Mouse (Mus musculus) lung, embryonic 16.5 days (tissue): ENCODE measurements around the gene Vac14. TPM values are rescaled to one million over a fixed set of nuclear protein-coding genes. Genes with fewer than 3 reads are reported as not detected.
A peak's percentile ranks its signal among the peaks of the same experiment; 100 is the strongest.

ENCODE experiments used
- ATAC-seq: fragments of 200-750 bp; cut with Nextera tagmentation; 2 replicates; pipeline ENCODE4 v1.8.0; 2017; ENCODE audit warnings: low read depth, mild to moderate bottlenecking, moderate library complexity
- H3K27ac ChIP-seq: fragments of 300-500 bp; sonication (generic); 2 replicates; pipeline ENCODE4 v1.5.1; 2014; ENCODE audit warnings: mild to moderate bottlenecking, control low read depth, low read length
- H3K27me3 ChIP-seq: fragments of 300-500 bp; sonication (generic); 2 replicates; pipeline ENCODE4 v1.6.1; 2014; ENCODE audit warnings: low read depth, low read length, mixed read lengths; ENCODE audit not compliant: control insufficient read depth, insufficient read depth
- H3K36me3 ChIP-seq: fragments of 300-500 bp; sonication (generic); 2 replicates; pipeline ENCODE4 v1.6.1; 2014; ENCODE audit warnings: low read length; ENCODE audit not compliant: control insufficient read depth, insufficient read depth
- H3K4me1 ChIP-seq: fragments of 300-500 bp; sonication (generic); replicated peaks from 2 replicates; pipeline ENCODE4 v1.6.1; 2014; ENCODE audit warnings: low read length, mixed read lengths; ENCODE audit not compliant: control insufficient read depth, insufficient read depth
- H3K4me2 ChIP-seq: fragments of 300-500 bp; sonication (generic); 2 replicates; pipeline ENCODE4 v1.6.1; 2014; ENCODE audit warnings: low read depth, low read length, control low read depth
- H3K4me3 ChIP-seq: fragments of 300-500 bp; sonication (generic); 2 replicates; pipeline ENCODE4 v1.5.1; 2014; ENCODE audit warnings: mild to moderate bottlenecking, low read length, control low read depth
- H3K9ac ChIP-seq: fragments of 300-500 bp; sonication (generic); 2 replicates; pipeline ENCODE4 v1.6.1; 2014; ENCODE audit warnings: low read length, control low read depth
- H3K9me3 ChIP-seq: fragments of 300-500 bp; sonication (generic); 2 replicates; pipeline ENCODE4 v1.6.1; 2016; ENCODE audit warnings: low read length; ENCODE audit not compliant: control insufficient read depth
- WGBS: fragments of 180-500 bp; shearing (Covaris S2); extraction: QIAGEN DNeasy Blood & Tissue Kit; methylation state at CpG from one replicate; pipeline ENCODE4 v1.1.7; 2014; 5-methylcytosine and 5-hydroxymethylcytosine counted together
- polyA plus RNA-seq: library from polyadenylated mRNA; unstranded; fragments of >200 nt; fragmentation: Nextera tagmentation; extraction: Ambion mirVana; gene quantifications from 2 replicates; pipeline ENCODE4 v1.2.1, GENCODE M21; 2015

Gene Vac14
- polyA plus RNA-seq, 1 experiment from 2014 or later = 16.5 TPM

DNA sequence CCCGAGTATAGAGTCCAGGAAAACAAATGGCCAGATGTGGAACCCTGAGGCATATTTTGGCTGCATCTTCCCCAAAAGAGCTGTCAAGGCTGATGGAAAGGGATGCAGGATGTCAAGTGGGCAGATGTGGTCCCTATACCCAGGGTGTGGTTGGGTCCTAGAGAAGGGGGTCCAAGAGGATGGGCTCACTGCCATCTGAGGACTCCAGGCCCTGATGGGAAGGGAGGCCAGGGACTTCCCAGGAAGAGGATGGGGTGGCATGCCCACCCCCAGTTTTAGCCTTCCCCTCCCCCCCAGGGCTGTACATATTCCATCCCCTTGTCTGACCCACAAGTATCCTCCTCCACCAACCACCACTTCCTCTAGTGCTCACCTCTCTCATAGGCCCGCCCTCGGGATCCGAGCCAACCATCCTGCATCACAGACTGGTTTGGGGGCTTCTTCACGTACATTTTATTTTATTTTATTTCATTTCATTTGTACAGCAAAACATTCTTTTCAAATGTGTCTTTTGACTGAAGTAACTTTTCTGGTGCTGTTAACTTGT, 122.3 kb downstream of the Vac14 start:
- Histone ChIP-seq H3K4me1 (no peaks in the 10 kb centered on the region), H3K9ac (no peak overlapping the region), H3K4me2 (no peak overlapping the region), H3K36me3 (peaks cover 40% of the 10 kb centered on the region), H3K27ac (no peak overlapping the region), H3K27me3 (no peaks in the 10 kb centered on the region), H3K9me3 (no peaks in the 10 kb centered on the region), H3K4me3 (no peak overlapping the region)
- ATAC-seq = no peak
- 82% methylated on average over 5 of the region's 5 CpGs for whole genome bisulfite sequencing

DNA sequence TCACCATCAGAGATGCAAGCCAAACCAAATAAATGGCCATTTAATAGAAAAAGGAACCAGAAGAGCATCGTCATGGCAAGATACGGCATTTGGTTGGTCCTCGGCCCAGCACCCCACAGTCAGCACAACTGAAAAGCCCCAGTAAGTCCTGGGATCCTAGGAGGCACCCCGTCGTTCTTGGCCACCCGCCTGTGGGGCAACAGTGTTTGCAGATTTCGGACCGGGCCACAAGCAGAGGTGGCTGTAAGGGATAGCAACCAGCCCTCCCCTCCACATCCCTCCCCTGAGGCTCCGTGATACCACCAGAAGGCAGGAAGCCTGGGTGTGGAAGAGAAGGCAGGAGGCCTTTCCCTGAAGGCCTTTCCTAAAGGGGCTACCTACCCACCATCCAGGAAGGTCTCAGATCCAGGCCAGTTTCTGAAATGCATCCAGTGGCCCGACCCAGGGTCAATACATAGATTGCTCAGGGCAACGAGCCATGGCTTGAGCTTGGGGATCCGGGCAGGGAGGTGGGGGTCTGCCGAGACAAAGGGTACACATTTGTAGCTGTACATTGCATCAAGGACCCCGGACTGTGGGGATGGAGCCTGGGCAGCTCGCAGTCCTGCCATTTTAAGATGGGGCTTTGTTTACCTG, 123.5 kb downstream of the Vac14 start:
- WGBS = 68% methylated on average over 15 of the region's 15 CpGs
- ATAC-seq = peak; percentile 24; the same call in 1 of the 2 replicates
- H3K9me3 ChIP-seq = no peaks in the 10 kb centered on the region
- H3K4me1 ChIP-seq = no peaks in the 10 kb centered on the region
- no peak overlapping the region for H3K4me3 ChIP-seq
- no peak overlapping the region for H3K9ac ChIP-seq
- no peak overlapping the region for H3K4me2 ChIP-seq
- no peaks in the 10 kb centered on the region for H3K27me3 ChIP-seq
- peaks cover 30% of the 10 kb centered on the region for H3K36me3 ChIP-seq
- H3K27ac ChIP-seq = no peak overlapping the region

DNA sequence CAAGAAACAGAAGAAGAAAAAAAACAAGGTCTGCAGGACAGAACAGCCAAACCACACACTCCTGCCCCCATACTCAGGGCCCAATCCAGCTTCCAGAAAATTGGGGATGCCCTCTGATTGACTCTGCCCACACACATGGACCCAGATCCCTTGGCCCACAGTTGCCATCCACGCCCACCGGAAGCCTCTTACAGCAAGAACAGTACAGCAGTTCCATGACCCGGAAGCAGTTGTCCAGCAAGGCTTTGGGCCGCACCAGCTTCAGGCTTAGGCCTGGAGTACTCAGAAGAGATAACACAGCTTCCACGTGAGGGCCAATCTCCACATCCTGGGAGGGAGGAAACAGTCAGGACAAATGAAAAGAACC, 124.0 kb downstream of the Vac14 start:
- peaks cover 25% of the 10 kb centered on the region for H3K36me3 ChIP-seq
- H3K27me3 ChIP-seq = no peaks in the 10 kb centered on the region
- no peaks in the 10 kb centered on the region for H3K9me3 ChIP-seq
- no peak overlapping the region for H3K27ac ChIP-seq
- H3K4me1 ChIP-seq = no peaks in the 10 kb centered on the region
- no peak overlapping the region for H3K9ac ChIP-seq
- ATAC-seq = no peak
- H3K4me2 ChIP-seq = no peak overlapping the region
- no peak overlapping the region for H3K4me3 ChIP-seq
- 80% methylated on average over 5 of the region's 5 CpGs for WGBS

DNA sequence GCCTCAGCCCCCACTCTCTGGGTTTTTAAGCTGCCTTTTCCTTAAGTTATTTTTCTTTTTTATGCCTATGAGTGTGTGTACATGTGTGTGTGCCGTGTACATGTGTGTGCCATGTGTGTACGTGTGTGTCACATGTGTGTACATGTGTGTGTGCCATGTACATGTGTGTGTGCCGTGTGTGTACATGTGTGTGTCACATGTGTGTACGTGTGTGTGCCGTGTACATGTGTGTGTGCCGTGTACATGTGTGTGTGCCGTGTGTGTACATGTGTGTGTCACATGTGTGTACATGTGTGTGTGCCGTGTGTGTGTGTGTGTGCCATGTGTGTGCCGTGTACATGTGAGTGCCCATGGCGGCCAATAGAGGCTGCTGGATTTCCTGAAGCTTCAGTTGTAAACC, 126.8 kb downstream of the Vac14 start:
- Histone ChIP-seq H3K9me3 (no peaks in the 10 kb centered on the region), H3K27ac (no peak overlapping the region), H3K4me3 (no peak overlapping the region), H3K27me3 (no peaks in the 10 kb centered on the region), H3K36me3 (peaks cover 2% of the 10 kb centered on the region), H3K4me1 (no peaks in the 10 kb centered on the region), H3K4me2 (no peak overlapping the region), H3K9ac (no peak overlapping the region)
- ATAC-seq = no peak
- 89% methylated on average over 10 of the region's 10 CpGs for WGBS

- no peak overlapping the region for H3K27ac ChIP-seq
- H3K9ac ChIP-seq = no peak overlapping the region
- H3K4me2 ChIP-seq = no peak overlapping the region
- 40% methylated on average over 9 of the region's 9 CpGs for WGBS
- no peaks in the 10 kb centered on the region for H3K27me3 ChIP-seq
- H3K4me3 ChIP-seq = no peak overlapping the region
- no peaks in the 10 kb centered on the region for H3K4me1 ChIP-seq
- no peak for ATAC-seq
- H3K36me3 ChIP-seq = no peaks in the 10 kb centered on the region
- H3K9me3 ChIP-seq = no peaks in the 10 kb centered on the region
These were observed 128.3 kb downstream of the Vac14 start for GRCm38 (mm10) chr8:110746661-110747060.

GRCm38 (mm10) chr8:110749500-110750170, 131.2 kb downstream of the Vac14 start:
- H3K4me3 ChIP-seq = no peak overlapping the region
- H3K9ac ChIP-seq = no peak overlapping the region
- no peak overlapping the region for H3K27ac ChIP-seq
- H3K9me3 ChIP-seq = no peaks in the 10 kb centered on the region
- H3K36me3 ChIP-seq = no peaks in the 10 kb centered on the region
- peaks cover under 1% of the 10 kb centered on the region; the same call in 1 of the 2 replicates for H3K4me1 ChIP-seq
- no peaks in the 10 kb centered on the region for H3K27me3 ChIP-seq
- H3K4me2 ChIP-seq = no peak overlapping the region
- 58% methylated on average over 10 of the region's 10 CpGs for WGBS
- ATAC-seq = peak; percentile 29; the same call in 1 of the 2 replicates

DNA sequence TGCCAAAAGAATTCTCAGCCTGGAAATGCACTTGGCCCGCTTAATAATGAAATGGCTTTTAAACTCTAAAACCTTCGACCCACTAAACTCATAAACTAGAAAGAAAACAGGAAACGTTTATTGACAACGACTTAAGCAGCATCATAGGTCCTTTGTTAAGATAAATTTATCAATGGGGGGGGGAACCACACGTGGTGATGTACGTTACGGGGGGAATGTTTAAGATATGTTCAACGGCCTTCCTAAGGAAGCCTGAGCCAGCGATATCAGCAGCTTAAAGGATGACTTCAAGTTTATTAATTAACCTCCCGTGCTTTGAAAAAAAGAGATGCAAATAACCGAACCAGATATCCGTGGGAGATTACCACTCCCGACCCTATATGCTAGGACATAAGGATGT, 131.9 kb downstream of the Vac14 start:
- Histone ChIP-seq H3K4me3 (no peak overlapping the region), H3K4me1 (peaks cover 6% of the 10 kb centered on the region), H3K9ac (no peak overlapping the region), H3K9me3 (no peaks in the 10 kb centered on the region), H3K4me2 (no peak overlapping the region), H3K36me3 (no peaks in the 10 kb centered on the region), H3K27ac (no peak overlapping the region), H3K27me3 (no peaks in the 10 kb centered on the region)
- no peak for ATAC-seq
- WGBS = 33% methylated on average over 13 of the region's 13 CpGs

GRCm38 (mm10) chr8:110751490-110751889, 133.1 kb downstream of the Vac14 start:
- Histone ChIP-seq H3K4me3 (no peak overlapping the region), H3K4me1 (peaks cover 6% of the 10 kb centered on the region), H3K27me3 (no peaks in the 10 kb centered on the region), H3K9ac (no peak overlapping the region), H3K9me3 (no peaks in the 10 kb centered on the region), H3K36me3 (no peaks in the 10 kb centered on the region), H3K27ac (no peak overlapping the region), H3K4me2 (no peak overlapping the region)
- no peak for ATAC-seq
- WGBS = 80% methylated on average over 5 of the region's 5 CpGs

DNA sequence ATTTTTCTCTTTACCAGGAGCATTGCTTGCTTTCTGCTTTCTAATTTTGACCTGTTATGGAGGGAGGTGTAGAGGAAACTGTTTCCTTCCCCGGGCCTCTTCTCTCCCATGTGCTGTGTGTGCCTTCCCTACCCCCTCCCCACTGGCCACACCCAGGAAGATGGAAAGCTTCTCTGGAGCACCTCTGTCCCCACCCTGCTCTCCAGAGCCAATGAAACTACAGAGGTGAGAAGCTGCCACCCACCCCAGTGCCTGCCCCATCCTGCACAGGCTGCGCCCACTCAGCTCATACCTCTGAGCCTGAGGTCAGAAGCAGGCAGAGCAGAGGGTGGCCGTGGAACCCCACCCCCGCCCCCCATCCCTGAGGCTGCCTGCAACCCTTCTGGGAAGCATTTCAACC, 136.3 kb downstream of the Vac14 start:
- H3K4me2 ChIP-seq = no peak overlapping the region
- H3K9me3 ChIP-seq = no peaks in the 10 kb centered on the region
- H3K27ac ChIP-seq = no peak overlapping the region
- peaks cover 6% of the 10 kb centered on the region for H3K4me1 ChIP-seq
- H3K4me3 ChIP-seq = no peak overlapping the region
- ATAC-seq = peak; percentile 57
- no peaks in the 10 kb centered on the region for H3K27me3 ChIP-seq
- H3K36me3 ChIP-seq = no peaks in the 10 kb centered on the region
- no peak overlapping the region for H3K9ac ChIP-seq
- WGBS = 37% methylated on average over 4 of the region's 4 CpGs
